Mouse (Mus musculus) embryonic facial prominence, embryonic 15.5 days (tissue): ENCODE data around the gene Zzz3. TPM values are rescaled to one million over a fixed set of nuclear protein-coding genes. Genes with fewer than 3 reads are reported as not detected.

ENCODE experiments used
- ATAC-seq: fragments of 200-750 bp; cut with Nextera tagmentation; 2 replicates; pipeline ENCODE4 v1.8.0; 2017; ENCODE audit warnings: low read depth, moderate TSS enrichment; ENCODE audit not compliant: insufficient number of reproducible peaks, low FRiP score, low TSS enrichment
- H3K27ac ChIP-seq: fragments of 300-500 bp; sonication (generic); replicated peaks from 2 replicates; pipeline ENCODE4 v1.5.1; 2015; ENCODE audit warnings: mild to moderate bottlenecking, inconsistent platforms
- H3K27me3 ChIP-seq: fragments of 300-500 bp; sonication (generic); 2 replicates; pipeline ENCODE4 v1.6.1; 2015; ENCODE audit warnings: inconsistent platforms
- H3K36me3 ChIP-seq: fragments of 300-500 bp; sonication (generic); 2 replicates; pipeline ENCODE4 v1.6.1; 2015; ENCODE audit warnings: mild to moderate bottlenecking, inconsistent platforms
- H3K4me1 ChIP-seq: fragments of 300-500 bp; sonication (generic); 2 replicates; pipeline ENCODE4 v1.6.1; 2015; ENCODE audit warnings: inconsistent platforms
- H3K4me2 ChIP-seq: fragments of 300-500 bp; sonication (generic); replicated peaks from 2 replicates; pipeline ENCODE4 v1.6.1; 2015; ENCODE audit warnings: mild to moderate bottlenecking, inconsistent platforms
- H3K4me3 ChIP-seq: fragments of 300-500 bp; sonication (generic); replicated peaks from 2 replicates; pipeline ENCODE4 v1.5.1; 2015; ENCODE audit warnings: mild to moderate bottlenecking, inconsistent platforms
- H3K9ac ChIP-seq: fragments of 300-500 bp; sonication (generic); 2 replicates; pipeline ENCODE4 v1.6.1; 2015; ENCODE audit warnings: inconsistent platforms
- H3K9me3 ChIP-seq: fragments of 300-500 bp; sonication (generic); replicated peaks from 2 replicates; pipeline ENCODE4 v1.6.1; 2016; ENCODE audit warnings: inconsistent platforms
- WGBS: fragments of 180-500 bp; shearing (Covaris S2); methylation state at CpG from one replicate; pipeline ENCODE4 v1.1.7; 2015; 5-methylcytosine and 5-hydroxymethylcytosine counted together
- polyA plus RNA-seq: library from polyadenylated mRNA; unstranded; fragments of >200 nt; fragmentation: Nextera tagmentation; extraction: Ambion mirVana; gene quantifications from 2 replicates; pipeline ENCODE4 v1.2.1, GENCODE M21; 2015

Gene Zzz3
- polyA plus RNA-seq, 1 experiment from 2014 or later, result 40.9 TPM

GRCm38 (mm10) chr3:152478599-152479435 lies 83.5 kb downstream of the Zzz3 start:
- no peaks in the 10 kb centered on the region for H3K9me3 ChIP-seq
- H3K9ac ChIP-seq, result peak overlapping the region; percentile 24; the same call in 1 of the 2 replicates
- H3K4me1 ChIP-seq, result peaks cover 22% of the 10 kb centered on the region
- H3K27me3 ChIP-seq, result no peaks in the 10 kb centered on the region
- no peaks in the 10 kb centered on the region for H3K36me3 ChIP-seq
- peak overlapping the region; percentile 44 for H3K4me3 ChIP-seq
- WGBS, result 3% methylated on average over 16 of the region's 16 CpGs
- H3K27ac ChIP-seq, result peak overlapping the region; percentile 82
- peak; percentile 78 for ATAC-seq
- peak overlapping the region; percentile 79 for H3K4me2 ChIP-seq

- WGBS, result 95% methylated on average over 6 of the region's 6 CpGs
- H3K4me3 ChIP-seq, result no peak overlapping the region
Observed at GRCm38 (mm10) chr3:152480336-152480735, 85.1 kb downstream of the Zzz3 start.

GRCm38 (mm10) chr3:152482182-152482581 lies 86.9 kb downstream of the Zzz3 start:
- Histone ChIP-seq H3K27me3 (no peaks in the 10 kb centered on the region), H3K4me2 (no peak overlapping the region), H3K36me3 (no peaks in the 10 kb centered on the region), H3K9ac (no peak overlapping the region), H3K9me3 (no peaks in the 10 kb centered on the region), H3K27ac (no peak overlapping the region), H3K4me1 (peaks cover 24% of the 10 kb centered on the region), H3K4me3 (no peak overlapping the region)
- no peak for ATAC-seq
- WGBS, result 58% methylated on average over 8 of the region's 8 CpGs

More at GRCm38 (mm10) chr3:152480336-152480735, 85.1 kb downstream of the Zzz3 start:
- H3K27ac ChIP-seq, result no peak overlapping the region
- no peaks in the 10 kb centered on the region for H3K27me3 ChIP-seq
- no peak for ATAC-seq
- H3K36me3 ChIP-seq, result no peaks in the 10 kb centered on the region
- H3K9me3 ChIP-seq, result no peaks in the 10 kb centered on the region
- H3K4me2 ChIP-seq, result no peak overlapping the region
- no peak overlapping the region for H3K9ac ChIP-seq
- H3K4me1 ChIP-seq, result peaks cover 24% of the 10 kb centered on the region

- Histone ChIP-seq H3K27ac (peak overlapping the region; percentile 40), H3K4me3 (no peak overlapping the region), H3K4me1 (peaks cover 11% of the 10 kb centered on the region; the same call in 1 of the 2 replicates), H3K9ac (no peak overlapping the region), H3K4me2 (no peak overlapping the region), H3K36me3 (no peaks in the 10 kb centered on the region), H3K9me3 (no peaks in the 10 kb centered on the region), H3K27me3 (no peaks in the 10 kb centered on the region)
- 26% methylated on average over 7 of the region's 7 CpGs for WGBS
- no peak for ATAC-seq
Observed at GRCm38 (mm10) chr3:152483800-152484199, 88.5 kb downstream of the Zzz3 start.

GRCm38 (mm10) chr3:152484206-152484605 lies 88.9 kb downstream of the Zzz3 start:
- Histone ChIP-seq H3K4me1 (peaks cover 11% of the 10 kb centered on the region; the same call in 1 of the 2 replicates), H3K9me3 (no peaks in the 10 kb centered on the region), H3K27me3 (no peaks in the 10 kb centered on the region), H3K4me3 (no peak overlapping the region), H3K36me3 (no peaks in the 10 kb centered on the region), H3K4me2 (no peak overlapping the region), H3K9ac (no peak overlapping the region), H3K27ac (peak overlapping the region; percentile 40; the same call in 1 of the 2 replicates)
- 32% methylated on average over 6 of the region's 6 CpGs for WGBS
- no peak for ATAC-seq

- ATAC-seq, result no peak
- H3K36me3 ChIP-seq, result no peaks in the 10 kb centered on the region
Observed at GRCm38 (mm10) chr3:152488964-152489363, 93.7 kb downstream of the Zzz3 start.

GRCm38 (mm10) chr3:152490423-152490822 lies 95.2 kb downstream of the Zzz3 start:
- Histone ChIP-seq H3K36me3 (no peaks in the 10 kb centered on the region), H3K9me3 (no peaks in the 10 kb centered on the region), H3K27me3 (no peaks in the 10 kb centered on the region), H3K4me2 (no peak overlapping the region), H3K27ac (no peak overlapping the region), H3K4me1 (no peaks in the 10 kb centered on the region), H3K4me3 (no peak overlapping the region), H3K9ac (no peak overlapping the region)
- 81% methylated on average over 5 of the region's 5 CpGs for WGBS
- no peak for ATAC-seq

More at GRCm38 (mm10) chr3:152488964-152489363, 93.7 kb downstream of the Zzz3 start:
- Histone ChIP-seq H3K27ac (no peak overlapping the region), H3K4me3 (no peak overlapping the region), H3K9me3 (no peaks in the 10 kb centered on the region), H3K9ac (no peak overlapping the region), H3K4me1 (0 out of 2 replicates have a peak, but pooled peaks cover under 1% of the 10 kb centered on the region), H3K4me2 (no peak overlapping the region), H3K27me3 (no peaks in the 10 kb centered on the region)
- 79% methylated on average over 4 of the region's 4 CpGs for WGBS

GRCm38 (mm10) chr3:152492241-152492640 lies 97.0 kb downstream of the Zzz3 start:
- H3K9ac ChIP-seq, result no peak overlapping the region
- no peak overlapping the region for H3K27ac ChIP-seq
- WGBS, result 77% methylated on average over 6 of the region's 6 CpGs
- no peak overlapping the region for H3K4me2 ChIP-seq
- no peak for ATAC-seq
- H3K4me1 ChIP-seq, result no peaks in the 10 kb centered on the region
- no peaks in the 10 kb centered on the region for H3K9me3 ChIP-seq
- no peak overlapping the region for H3K4me3 ChIP-seq
- H3K36me3 ChIP-seq, result no peaks in the 10 kb centered on the region
- no peaks in the 10 kb centered on the region for H3K27me3 ChIP-seq

- H3K27ac ChIP-seq, result no peak overlapping the region
- H3K27me3 ChIP-seq, result no peaks in the 10 kb centered on the region
- H3K9ac ChIP-seq, result no peak overlapping the region
- WGBS, result 82% methylated on average over 2 of the region's 2 CpGs
- no peak for ATAC-seq
- no peak overlapping the region for H3K4me2 ChIP-seq
- H3K4me3 ChIP-seq, result no peak overlapping the region
- no peaks in the 10 kb centered on the region for H3K36me3 ChIP-seq
- no peaks in the 10 kb centered on the region for H3K4me1 ChIP-seq
- H3K9me3 ChIP-seq, result no peaks in the 10 kb centered on the region
Observed at GRCm38 (mm10) chr3:152493813-152494212, 98.5 kb downstream of the Zzz3 start.

GRCm38 (mm10) chr3:152494667-152495360 lies 99.5 kb downstream of the Zzz3 start:
- peak; percentile 15; the same call in 1 of the 2 replicates for ATAC-seq
- WGBS, result 47% methylated on average over 12 of the region's 12 CpGs
- Histone ChIP-seq H3K9me3 (no peaks in the 10 kb centered on the region), H3K4me3 (no peak overlapping the region), H3K4me2 (no peak overlapping the region), H3K36me3 (no peaks in the 10 kb centered on the region), H3K9ac (no peak overlapping the region), H3K27ac (no peak overlapping the region), H3K27me3 (no peaks in the 10 kb centered on the region), H3K4me1 (no peaks in the 10 kb centered on the region)

GRCm38 (mm10) chr3:152495415-152495898 lies 100.2 kb downstream of the Zzz3 start:
- ATAC-seq, result no peak
- H3K9ac ChIP-seq, result no peak overlapping the region
- H3K4me1 ChIP-seq, result no peaks in the 10 kb centered on the region
- H3K36me3 ChIP-seq, result no peaks in the 10 kb centered on the region
- H3K4me2 ChIP-seq, result no peak overlapping the region
- H3K27ac ChIP-seq, result no peak overlapping the region
- no peak overlapping the region for H3K4me3 ChIP-seq
- WGBS, result 75% methylated on average over 8 of the region's 8 CpGs
- H3K27me3 ChIP-seq, result no peaks in the 10 kb centered on the region
- no peaks in the 10 kb centered on the region for H3K9me3 ChIP-seq
